Mouse (Mus musculus) testis, adult 2 months (tissue): ENCODE measurements around the gene Gm29666.

ENCODE experiments used
- CTCF ChIP-seq: fragments of 200-500 bp; IDR thresholded peaks from 2 replicates; pipeline ENCODE4 v1.5.1; 2012; ENCODE audit warnings: low read depth, mild to moderate bottlenecking, inconsistent platforms, low read length, moderate library complexity; ENCODE audit not compliant: control insufficient read depth, insufficient read depth, insufficient replicate concordance
- POLR2A ChIP-seq: fragments of 200-500 bp; IDR thresholded peaks from 2 replicates; pipeline ENCODE4 v1.6.1; 2012; ENCODE audit warnings: low read depth, mild to moderate bottlenecking, inconsistent platforms, low read length, moderate library complexity; ENCODE audit not compliant: control insufficient read depth

- TF ChIP-seq CTCF, result no peak
- no peak for TF ChIP-seq POLR2A
These were observed 29.2 kb upstream of the Gm29666 start for GRCm38 (mm10) chr15:84948990-84949389.
